Mouse (Mus musculus) cerebellum, postnatal 25 days (tissue): ENCODE measurements around the gene Hmg20b.
A peak's percentile ranks its signal among the peaks of the same experiment; 100 is the strongest.

Experiments
- DNase-seq, 2 experiments: peaks; one replicate each; pipeline ENCODE4 v3.0.0; 2021; ENCODE audit warnings: mixed read lengths in 2 of 2

Hmg20b gene

DNA sequence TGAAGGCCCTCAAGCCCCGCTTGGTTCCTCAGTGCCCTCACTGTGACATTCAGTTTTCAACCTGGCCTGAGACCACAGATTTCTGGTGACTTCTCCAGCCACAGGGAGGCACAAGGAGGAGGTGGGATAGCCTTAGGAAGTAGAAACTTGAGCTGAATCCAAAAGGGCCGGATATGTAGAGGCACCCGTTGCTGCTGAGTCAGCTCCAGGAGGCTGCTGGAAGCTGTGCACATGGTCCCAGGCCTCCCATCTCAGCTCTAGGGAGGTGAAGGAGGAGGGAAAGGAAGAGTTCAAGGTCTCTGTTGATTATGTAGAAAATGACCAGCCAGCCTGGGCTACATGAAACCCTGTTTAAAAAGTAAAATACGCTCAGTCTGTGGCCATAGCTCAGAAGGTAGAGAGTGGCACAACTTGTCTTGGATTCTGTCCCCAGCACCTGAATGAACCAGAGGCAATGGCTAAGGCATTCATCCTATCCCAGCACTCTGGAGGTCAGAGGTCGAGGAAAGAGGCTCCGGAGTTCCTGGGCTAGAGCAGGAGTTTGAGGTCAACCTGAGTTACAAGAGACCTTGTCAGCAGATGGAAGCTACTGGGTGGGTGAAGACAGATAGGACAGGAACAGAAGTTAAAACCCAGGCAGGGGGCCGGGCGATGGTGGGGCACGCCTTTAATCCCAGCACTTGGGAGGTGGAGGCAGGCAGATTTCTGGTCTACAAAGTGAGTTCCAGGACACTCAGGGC is 4.6 kb upstream of the Hmg20b start:
- no peak for DNase-seq

DNA sequence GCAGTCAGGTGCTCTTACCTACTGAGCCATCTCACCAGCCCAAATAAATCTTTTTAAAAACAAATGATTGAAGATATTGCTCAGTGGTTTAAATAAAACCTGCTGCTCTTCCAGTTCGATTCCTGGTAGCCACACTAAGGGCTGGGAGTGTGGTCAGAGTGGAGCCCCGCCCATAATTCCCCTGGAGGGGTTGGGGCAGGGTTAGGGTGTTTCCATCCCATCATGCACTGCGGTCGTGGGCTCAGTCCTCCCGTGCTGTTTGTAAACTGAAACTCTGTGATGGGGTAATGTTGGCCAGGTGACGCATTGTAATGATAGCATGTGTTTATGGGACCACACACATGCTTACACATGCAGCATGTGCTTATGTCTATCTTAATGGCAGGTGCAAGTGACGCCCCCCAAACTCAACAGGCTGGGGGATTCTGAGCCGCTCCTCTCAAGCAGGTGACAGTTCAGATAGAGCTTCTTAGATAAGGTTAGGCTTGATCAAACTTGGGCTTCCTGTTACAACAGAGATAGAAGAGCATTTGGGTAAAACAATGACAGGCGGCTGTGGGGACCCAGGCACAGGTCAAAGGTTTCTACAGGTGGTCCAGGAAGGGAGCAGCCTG is 1.5 kb upstream of the Hmg20b start:
- DNase-seq, result no peak

DNA sequence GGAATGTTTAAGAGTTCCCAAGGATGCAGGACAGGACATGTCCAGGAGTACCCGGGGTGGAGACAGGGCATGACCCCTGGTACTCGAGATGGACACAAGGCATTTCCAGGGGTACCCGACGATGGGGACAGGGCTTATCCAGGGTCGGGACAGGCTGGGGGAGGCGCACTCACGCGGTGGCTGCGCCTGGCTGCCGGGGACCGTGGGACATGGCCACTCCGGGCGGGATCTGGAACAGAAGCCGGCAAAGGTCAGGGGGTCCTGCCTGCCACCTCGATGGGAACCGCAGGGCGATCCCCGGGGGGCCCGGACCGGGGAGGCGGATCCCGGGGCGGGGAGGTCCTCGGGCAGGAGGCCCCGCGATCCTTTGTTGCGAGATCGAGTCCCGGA is 324 bp downstream of the Hmg20b start:
- DNase-seq, result no peak

DNA sequence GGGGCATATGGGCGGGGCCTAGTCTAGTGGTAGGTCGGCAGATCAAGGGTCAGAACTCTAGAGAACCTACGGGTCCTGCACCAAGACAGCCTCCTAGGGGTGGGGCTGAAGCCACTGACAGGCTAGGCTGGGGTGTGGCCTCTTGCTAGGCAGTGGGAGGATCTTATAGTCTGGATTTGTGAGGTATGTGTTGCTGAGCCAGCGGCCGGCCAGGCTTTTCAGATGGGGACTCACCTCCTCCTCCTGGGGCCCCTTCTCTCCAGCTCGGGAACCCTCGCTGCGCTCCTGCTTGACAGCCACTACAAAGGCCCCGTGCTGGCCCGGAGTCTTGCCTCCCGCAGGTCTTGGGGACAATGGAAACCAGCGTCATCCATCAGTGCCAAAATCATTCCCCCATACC is 1.1 kb downstream of the Hmg20b start:
- DNase-seq, result no peak

DNA sequence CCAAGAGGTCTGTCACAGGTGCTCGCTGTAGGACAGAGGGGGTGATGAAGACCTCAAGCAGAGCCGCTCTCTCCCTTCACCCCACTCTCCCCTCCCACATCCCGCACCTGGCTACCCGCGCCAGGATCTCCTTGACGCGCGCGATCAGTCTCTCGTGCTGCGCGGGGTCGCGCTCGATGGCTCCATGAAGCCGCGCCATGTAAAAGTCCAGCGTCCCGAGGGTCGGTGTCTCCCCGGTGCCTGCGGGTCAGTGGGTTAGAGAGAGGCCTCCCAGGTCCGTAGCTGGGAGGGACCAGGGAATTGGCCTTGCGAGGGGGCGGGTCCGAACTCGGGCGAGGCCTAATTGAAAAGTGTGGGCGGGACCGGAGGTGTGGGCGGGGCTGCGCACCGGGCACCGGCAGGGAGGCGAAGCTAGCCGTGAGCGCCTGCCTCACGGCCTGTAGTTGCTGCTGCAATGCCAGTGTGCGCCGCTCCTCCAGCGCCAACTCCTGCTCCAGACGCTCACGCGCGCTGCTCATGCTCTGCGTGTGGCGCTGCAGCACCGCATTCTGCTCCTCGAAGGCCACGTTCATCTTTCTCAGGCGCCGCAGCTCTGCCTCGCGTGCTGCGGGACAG is 3.7 kb downstream of the Hmg20b start:
- DNase-seq, result peak in 1 of 2 experiments; percentile 64

DNA sequence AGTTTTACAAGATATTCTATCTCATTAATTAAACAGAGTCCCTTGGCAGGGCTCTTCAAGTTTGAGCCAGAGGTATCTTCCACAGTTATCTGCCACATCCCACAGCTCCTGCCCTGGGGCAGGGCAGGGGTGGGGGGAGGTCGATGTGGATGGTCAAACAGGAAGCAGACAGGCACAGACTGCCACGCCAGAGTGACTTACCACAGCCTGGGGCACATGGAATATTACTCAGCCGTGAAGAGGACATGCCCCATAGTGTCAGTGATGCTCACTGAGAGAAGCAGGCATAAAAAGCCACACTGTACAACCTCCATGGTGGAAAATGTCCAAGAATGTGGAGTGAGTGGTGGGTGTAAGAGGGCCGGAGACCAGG is 5.1 kb downstream of the Hmg20b start:
- DNase-seq, result no peak

DNA sequence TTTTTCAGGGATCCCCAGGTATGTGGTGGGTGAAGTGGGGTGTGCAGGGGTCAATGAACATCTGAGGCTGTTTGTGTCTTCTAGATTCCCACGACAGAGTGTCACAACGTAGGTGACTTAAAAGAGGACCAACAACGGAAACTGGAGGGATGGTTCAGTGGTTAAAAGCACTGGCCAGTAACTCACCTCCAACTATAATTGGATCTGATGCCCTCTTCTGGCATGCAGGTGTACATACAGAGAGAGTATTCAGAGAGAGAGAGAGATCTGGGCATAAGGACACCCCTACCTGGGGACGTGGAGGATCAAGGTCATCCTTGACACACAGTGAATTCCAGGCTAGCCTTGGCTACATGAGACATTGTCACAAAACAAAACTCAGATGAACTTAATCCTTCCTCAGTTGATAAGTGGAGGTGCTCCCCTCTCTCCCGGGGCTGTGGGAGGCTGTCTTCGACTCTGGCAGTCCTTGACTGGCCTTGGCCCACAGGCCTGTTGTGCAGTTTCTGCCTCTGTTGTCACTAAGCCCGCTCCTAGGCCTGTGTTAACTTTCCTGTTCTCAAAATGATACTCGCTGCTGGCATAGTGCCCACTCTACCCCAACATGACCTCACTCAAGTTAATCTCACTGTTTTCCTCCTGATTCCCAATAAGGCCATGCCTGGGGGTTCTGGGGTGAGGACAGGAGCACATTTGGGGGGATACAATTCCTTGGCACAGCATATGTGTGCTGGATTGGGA is 5.7 kb downstream of the Hmg20b start:
- DNase-seq, result no peak

DNA sequence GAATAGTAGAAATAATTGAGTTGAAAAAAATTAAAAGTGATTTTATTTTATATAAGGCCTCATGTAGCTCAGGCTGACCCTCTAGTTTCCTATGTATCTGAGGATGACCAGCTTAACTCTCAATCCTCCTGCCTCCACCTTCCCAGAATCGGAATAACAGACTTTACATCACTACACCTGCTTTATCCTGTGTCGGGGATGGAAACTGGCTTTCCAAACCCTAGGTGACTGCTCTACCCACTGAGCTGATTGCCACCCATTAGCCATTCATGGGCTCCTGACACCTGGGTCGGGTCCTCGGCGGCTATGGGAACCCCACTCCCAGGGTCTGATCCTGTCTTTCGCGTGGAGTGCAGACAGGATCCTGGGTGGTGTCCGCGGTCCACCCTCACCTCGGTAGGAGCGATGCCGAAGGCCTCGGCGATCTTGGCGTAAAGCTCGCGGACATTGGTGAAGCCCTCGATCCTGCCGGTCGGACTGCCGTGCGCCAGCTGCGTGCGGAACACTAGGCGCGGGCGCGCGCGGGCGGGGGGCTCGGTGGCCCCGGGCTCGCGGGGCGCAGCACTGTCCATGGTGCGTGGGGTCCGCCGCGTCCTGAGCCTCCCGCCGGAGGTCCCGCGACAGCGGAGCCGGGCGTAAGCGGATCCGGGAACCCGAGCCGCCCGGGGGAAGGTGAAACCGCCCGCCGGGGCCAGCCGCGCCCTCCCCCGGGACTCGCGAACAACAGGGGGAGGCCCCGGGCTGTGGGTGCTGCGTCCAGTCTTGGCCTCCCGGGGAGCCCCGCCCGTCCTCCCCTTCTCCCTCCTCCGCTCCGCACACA is 7.4 kb downstream of the Hmg20b start, which contains the start of gene Gipc3:
Gipc3 (minus strand) TSS at position 581 of the 820 bp plus-strand sequence.
- DNase-seq, result no peak

DNA sequence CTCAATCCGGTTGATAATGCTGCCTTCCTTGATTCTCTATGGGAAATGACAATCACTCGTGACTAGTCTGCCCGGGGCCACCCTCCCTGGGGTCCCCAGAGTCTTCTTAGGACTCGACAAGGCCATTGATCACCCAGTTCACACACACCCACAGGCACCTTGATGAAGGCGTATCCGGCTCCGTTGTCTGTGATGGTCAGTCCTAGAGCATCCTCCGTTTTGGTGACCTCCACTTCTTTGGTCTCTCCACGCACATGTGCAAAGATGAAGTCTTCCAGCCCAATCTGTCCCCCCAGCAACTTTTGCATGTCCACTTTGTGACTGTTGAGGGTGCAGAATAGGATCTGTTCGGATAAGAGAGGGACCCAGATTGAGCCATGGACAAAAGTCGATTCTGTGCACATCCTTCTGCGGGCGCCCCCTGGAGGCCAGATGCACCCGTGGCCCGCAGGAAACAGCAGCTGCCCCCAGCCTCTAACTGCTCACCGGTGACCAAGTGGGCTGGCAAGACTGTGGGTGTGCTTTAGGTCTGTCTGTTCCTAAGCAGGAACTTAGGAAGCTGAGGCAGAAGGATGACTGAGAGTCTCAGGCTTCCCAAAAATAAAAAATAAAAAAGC is 8.8 kb downstream of the Hmg20b start:
- DNase-seq, result peak; percentile 70 to 86

DNA sequence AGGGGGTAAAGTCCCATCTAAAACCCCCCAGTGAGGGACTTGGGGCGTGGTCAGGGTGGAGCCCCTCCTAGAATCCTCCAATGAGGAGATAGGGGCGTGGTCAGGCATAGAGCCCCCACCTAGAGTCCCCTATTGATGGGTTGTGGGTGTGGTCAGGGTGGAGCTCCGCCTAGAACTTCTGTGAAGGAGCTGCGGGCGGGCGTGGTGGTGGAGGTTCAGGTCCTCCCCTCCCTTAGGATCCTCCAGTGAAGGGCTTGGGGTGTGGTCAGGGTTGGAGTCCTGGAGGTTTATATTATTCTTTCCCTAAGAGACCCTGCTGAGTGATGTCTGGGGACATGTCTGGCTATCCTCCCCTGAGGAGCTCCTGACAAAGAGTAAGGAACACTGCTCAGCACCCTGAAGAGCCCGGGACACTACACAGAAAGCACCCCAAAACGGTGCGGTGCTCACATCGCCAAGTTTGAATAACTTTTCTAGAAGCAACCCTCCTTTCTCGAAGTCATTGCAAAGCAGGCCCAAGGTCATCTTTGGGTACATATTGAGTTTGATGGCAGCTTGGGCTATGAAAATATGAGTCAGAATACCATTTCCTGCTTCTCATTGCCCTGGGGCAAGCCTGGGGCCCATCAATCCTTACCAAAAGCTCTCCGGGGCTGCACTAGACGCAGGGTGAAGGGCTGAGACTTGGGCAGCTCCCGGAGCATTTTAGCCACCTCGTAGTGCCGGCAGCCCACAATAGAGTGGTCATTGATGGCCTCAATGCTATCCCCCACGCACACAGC is 9.5 kb downstream of the Hmg20b start:
- no peak for DNase-seq

DNA sequence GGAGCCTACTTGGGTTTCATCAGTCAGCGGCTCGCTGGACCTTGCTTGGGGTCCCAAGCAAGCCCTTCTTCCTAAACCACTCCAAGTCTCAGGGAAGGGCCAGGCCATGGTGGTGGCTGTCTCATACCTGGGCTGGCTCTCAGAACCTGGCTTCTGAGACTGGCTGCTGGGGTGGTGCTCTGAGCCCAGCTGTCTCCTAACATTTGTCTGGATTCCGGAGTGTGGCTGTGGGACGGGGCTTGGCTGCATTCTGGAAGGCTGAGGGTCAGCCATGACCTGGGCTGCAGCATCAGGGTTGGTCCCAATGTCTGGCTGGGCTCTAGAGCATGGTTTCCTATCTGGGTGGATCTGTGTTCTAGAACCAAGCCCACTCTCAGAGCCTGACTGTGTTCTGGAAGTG is 13.7 kb downstream of the Hmg20b start:
- no peak for DNase-seq

DNA sequence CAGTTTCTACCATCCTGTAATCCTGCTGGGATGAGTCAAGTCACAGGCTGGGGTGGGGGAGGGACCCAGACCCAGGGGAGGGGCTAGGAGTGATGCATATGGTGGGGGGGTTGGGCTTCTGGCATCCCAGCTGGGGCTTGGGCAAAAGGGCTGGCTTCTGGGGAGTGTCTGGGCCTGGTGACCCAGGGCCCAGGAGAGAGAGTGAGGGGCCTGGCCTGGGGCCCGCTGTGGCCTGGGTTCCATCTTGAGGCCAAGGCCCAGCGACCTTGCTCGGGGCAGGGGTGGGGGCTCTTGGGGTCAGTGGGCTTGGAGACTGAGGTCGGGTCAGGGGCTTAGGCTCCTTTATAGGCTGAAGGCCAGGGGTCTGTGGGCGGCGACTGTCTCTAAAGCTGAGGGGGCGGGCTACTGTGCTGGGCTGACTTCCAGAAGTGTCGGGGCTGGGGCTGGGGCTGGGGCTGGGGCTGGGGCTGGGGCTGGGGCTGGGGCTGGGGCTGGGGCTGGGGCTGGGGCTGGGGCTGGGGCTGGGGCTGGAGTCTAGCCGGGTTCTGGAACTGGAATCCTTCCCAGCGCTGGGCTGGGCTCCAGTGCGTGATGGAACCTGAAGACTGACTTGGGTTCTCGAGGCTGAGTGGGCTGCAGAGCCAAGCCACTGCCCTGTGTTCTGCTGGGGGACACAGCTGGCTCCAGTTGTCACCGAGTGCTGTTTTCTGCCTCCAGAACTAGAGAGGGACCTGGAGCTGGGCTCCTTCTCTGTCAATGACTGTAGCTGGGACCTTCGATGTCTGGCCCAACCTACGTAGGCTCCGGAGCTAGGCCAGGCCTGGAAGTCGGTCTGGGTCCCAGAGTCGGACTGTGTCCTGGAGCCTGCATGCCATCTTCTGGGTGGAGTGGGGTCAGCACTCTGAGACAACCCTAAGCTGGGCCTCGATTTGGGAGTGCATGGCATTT is 14.6 kb downstream of the Hmg20b start:
- DNase-seq, result no peak

DNA sequence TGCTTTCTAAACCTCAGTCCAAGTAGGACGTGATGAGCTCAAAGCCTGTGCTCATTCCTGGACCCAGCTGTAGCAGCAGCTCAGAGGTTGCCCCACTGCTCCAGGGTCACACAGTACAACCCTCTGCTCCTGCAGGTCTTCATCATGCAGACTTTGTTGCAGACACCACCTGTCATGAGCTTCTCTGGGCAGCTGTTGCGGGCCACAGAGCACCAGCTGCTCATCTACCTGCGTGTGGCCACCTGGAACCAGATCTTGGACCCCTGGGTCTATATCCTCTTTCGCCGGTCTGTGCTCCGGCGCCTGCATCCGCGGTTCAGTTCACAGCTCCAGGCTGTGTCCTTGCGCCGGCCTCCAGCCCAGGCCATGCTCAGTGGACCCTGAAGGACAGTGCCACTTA is 16.0 kb downstream of the Hmg20b start:
- no peak for DNase-seq

DNA sequence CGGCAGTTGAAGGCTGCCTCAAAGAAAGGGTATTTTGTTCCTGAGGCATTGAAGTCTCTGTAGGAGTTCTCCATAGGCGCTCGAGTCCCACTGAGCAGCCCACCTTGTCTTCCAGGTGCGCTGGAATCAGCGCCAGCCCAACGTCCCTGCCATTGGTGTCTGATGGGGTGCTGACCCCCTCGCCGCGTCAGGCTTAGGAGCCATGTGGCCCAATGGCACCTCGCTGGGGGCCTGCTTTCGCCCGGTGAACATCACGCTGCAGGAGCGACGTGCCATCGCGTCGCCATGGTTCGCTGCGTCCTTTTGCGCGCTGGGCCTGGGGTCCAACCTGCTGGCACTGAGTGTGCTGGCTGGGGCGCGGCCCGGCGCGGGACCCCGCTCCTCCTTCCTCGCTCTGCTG is 18.0 kb downstream of the Hmg20b start:
- no peak for DNase-seq

DNA sequence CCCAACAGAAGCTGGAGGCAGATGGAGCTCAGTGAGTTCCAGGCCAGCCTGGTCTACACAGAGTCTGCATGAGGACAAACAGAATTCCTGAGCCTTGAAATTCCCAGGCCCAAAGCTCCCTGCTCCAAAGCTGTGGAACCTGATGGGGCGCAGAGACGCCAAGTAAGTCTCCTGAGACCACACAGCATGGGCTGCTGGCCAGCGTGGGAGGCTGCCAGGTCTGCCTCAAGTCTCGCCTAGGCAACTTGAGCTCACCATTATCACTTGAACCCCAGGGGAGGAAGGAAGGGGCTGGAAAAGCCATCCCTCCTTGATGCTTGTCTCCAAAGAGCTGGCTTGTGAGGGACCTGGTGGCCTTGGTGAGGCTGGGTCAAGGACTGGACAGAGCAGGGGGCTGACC is 20.3 kb downstream of the Hmg20b start:
- DNase-seq, result no peak

DNA sequence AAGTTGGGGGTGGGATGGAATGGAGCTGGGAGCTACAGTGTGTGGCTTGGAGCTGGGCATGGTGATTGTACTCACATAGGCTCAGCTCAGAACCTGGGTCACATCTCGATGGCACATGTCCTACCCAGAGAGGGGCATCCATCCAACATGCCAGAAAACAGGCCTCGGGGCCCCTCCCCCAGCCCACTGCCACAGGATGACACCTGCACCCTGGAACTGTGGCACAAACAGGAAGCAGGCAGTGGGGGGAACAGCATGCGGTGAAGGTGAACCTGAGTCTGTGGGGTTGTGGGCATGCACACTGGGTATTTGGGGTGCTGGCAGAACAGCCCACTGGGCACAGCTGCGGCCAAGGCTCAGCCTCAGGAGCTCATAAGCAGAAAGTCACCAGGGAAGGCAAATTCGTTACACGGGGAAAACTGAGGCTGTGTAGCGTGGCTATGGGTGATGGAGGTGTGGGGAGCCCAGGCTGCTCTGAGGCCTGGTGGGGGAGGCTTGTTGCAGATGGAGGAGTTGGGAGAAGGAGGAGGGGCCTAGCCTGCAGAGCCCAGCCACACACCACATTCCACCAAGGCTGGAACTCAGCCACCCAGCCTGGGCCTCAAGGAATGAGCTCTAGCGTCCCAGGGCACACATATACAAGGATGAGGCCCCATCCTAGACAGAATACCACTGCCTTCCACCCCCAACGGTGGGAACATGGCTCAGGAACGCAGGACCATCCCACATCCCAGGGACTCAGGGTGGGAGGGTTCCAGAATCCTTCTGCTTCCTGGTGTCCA is 20.9 kb downstream of the Hmg20b start:
- no peak for DNase-seq

DNA sequence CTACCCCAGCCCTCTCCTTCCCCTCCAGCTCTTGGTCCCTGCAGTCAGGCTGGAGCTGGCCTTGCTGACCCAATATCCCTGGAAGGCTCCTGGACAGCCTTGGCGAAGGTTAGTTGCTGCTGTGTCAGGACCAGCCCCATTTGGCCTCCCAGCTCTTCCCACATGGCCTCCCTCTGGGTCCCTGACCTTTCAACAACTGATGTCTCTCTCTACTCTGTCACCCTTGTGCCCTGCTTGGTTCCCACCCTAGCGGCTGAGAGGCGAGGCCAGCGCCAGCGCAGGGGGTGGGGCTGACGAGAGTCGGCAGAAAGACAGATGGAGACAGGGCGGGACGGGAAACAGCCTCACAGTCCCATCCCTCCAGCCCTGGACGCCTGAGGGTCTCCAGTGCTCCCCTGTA is 21.9 kb downstream of the Hmg20b start, which contains the start of gene Tbxa2r:
Tbxa2r (plus strand) TSS at position 346 of the 400 bp plus-strand sequence.
- DNase-seq, result peak in 1 of 2 experiments; percentile 44

DNA sequence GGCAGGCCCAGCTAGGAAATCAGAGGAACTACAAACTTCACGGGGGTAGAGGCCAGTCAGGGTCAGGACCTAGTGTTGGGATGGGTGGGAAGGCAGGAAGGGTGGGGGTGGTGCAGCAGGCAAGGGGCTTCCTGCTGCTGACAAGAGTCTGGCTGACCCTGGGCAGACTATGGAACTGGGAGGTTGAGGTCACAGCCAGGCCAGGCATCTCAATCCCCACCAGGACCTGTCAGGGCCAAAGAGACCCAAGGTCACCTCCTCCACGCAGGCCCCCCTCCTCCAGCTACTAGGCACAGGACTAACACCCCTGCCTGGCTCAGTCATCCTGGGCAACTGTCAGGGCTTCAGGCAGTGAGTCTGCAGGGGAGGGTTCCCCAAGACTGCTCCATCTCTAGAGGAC is 22.3 kb downstream of the Hmg20b start:
- DNase-seq, result no peak

DNA sequence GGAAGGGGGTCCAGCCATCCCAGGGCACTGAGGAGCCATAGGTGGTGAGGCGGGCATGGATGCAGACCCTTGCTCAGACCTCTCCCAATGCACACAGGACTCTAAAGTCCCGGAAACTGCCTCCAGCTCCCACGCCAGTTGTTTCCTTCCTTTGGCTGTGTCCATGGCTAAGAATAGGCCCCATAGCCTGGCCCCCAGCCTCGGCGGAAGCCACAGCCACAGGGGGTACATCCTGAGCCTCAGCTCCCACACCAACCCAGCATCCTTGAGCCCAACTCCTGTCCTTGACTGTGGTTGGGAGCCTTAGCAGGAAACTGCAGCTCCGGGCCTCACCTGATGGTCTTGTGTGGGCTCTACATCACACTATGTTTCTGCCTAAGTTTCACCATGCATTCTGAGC is 23.4 kb downstream of the Hmg20b start:
- DNase-seq, result no peak
